Mouse (Mus musculus) cerebellum, adult 2 months (tissue): ENCODE data around the gene Crhr2. TPM values are rescaled to one million over a fixed set of nuclear protein-coding genes. Genes with fewer than 3 reads are reported as not detected.

Experiments used
- DNase-seq, 2 experiments: peaks; one replicate each; pipeline ENCODE4 v3.0.0; 2021
- H3K27ac ChIP-seq: fragments of 200-500 bp; 2 replicates; pipeline ENCODE4 v1.5.1; 2012; ENCODE audit warnings: low read length, control low read depth, inconsistent platforms; ENCODE audit not compliant: insufficient read depth
- H3K27me3 ChIP-seq: fragments of 200-500 bp; 2 replicates; pipeline ENCODE4 v1.6.1; 2012; ENCODE audit warnings: inconsistent platforms, mild to moderate bottlenecking, low read length, moderate library complexity; ENCODE audit not compliant: control insufficient read depth, insufficient read depth
- H3K4me1 ChIP-seq: fragments of 200-500 bp; 2 replicates; pipeline ENCODE4 v1.6.1; 2011; ENCODE audit warnings: low read length; ENCODE audit not compliant: control insufficient read depth, insufficient read depth
- H3K4me3 ChIP-seq: fragments of 200-500 bp; replicated peaks from 2 replicates; pipeline ENCODE3; 2011; ENCODE audit warnings: mild to moderate bottlenecking, low read depth, low read length, control low read depth; ENCODE audit not compliant: insufficient read depth
- CTCF ChIP-seq: fragments of 200-500 bp; IDR thresholded peaks from 2 replicates; pipeline ENCODE4 v1.5.1; 2011; ENCODE audit warnings: low read depth, mild to moderate bottlenecking, control low read depth, low read length, moderate library complexity, borderline replicate concordance; ENCODE audit not compliant: insufficient read depth
- POLR2A ChIP-seq: fragments of 200-500 bp; IDR thresholded peaks from 2 replicates; pipeline ENCODE4 v1.6.1; 2011; ENCODE audit warnings: low read length, control low read depth, borderline replicate concordance; ENCODE audit not compliant: insufficient read depth
- WGBS: fragments of 180-500 bp; shearing (Covaris S2); methylation state at CpG from one replicate; pipeline ENCODE4 v1.1.7; 2018; 5-methylcytosine and 5-hydroxymethylcytosine counted together
- polyA plus RNA-seq: library from polyadenylated mRNA; depleted of rRNA; stranded (reverse); fragments of >200 nt; gene quantifications from 2 replicates; pipeline ENCODE4 v1.2.3, GENCODE M21; 2012

The Crhr2 gene
- polyA plus RNA-seq, 1 experiment, result 1.8 TPM

DNA sequence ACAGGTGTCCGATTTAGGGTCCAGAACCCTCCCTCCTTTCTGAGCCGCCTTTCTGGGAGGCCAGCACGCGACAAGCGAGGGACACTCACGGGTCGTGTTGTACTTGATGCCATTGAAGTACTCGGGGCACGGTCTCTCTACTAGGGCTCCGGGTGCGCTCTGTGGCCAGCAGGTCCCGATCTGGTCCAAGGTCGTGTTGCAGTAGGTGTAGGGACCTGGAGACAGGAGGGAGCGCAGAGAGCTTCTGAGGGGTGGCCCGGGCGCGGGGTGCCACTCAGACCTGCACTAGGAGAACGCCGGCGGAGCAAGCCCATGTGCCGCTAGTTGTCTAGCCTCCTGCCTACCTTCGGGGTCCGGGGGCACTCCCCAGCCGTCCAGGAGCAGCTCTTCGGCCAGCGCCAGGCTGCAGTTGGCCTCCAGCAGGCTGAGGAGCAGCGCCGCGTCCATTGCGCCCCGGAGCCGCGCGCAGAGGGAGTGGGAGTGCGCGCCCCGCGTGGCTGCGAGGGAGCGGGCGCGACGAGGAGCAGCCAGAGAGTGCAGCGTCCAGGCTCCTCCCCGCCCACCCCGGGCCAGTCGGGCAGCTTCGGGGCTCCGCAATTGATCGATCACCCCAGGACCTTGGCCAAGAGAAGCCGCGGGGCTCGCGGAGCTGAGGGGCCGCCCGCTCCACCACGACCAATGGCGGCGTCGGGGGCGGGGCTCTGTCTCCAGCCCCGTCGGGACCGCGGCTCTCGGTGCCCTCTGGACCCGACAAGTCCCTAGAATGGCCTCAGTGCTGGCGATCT is 15.3 kb downstream of the Crhr2 start:
- DNase-seq, result no peak

DNA sequence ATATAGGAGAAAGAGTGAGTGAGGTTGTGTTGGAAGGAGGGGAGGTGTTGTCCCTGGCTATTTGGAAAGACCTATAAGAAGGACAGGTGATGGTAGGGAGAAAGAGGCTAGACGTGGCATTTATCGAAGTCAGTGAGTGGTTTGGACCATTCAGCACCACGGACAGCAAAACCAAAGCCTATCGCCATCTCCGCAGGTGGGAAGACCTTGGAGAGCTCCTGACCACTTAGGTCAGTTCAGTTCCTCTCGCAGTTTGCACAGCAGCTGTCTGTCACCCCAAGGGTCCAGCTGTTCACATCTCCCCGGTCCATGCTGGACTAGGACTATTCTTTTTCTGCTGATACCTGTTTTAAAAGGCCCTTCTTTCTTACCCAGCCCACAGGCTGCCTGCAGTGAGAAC is 24.5 kb downstream of the Crhr2 start:
- no peaks in the 10 kb centered on the region for H3K4me1 ChIP-seq
- no peaks in the 10 kb centered on the region for H3K27me3 ChIP-seq
- no peak for TF ChIP-seq POLR2A
- TF ChIP-seq CTCF, result no peak
- no peak for DNase-seq
- no peak overlapping the region for H3K4me3 ChIP-seq
- H3K27ac ChIP-seq, result no peak overlapping the region
- 30% methylated on average over 7 of the region's 7 CpGs for WGBS

More for the DNA sequence above, 15.3 kb downstream of the Crhr2 start:
- no peak overlapping the region for H3K4me3 ChIP-seq
- H3K27ac ChIP-seq, result no peak overlapping the region
- TF ChIP-seq CTCF (no peak), POLR2A (no peak)
- H3K4me1 ChIP-seq, result peaks cover 7% of the 10 kb centered on the region; the same call in 1 of the 2 replicates
- 1% methylated on average over 68 of the region's 68 CpGs for WGBS
- H3K27me3 ChIP-seq, result no peaks in the 10 kb centered on the region; the same call in 1 of the 2 replicates

DNA sequence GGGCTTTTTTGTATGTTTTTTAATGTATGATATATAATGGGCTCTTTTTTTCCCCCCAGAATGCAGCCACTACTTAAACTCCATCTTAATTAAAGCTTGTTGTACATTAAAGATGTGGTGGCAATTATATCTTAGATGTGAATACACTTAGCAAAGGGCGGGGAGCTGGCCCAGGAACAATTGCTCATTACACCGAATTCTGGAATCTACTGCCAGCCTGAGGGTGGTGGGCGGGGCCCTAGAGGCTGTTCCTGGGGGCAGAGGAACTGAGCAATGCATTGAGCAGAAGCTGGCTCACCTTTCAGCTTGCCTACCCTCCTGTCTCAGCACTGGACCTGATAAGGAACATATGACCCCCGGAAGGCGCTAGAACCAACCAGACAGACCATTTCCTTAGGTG is 34.2 kb downstream of the Crhr2 start:
- H3K4me3 ChIP-seq, result no peak overlapping the region
- H3K4me1 ChIP-seq, result no peaks in the 10 kb centered on the region
- WGBS, result 75% methylated on average over 5 of the region's 5 CpGs
- no peaks in the 10 kb centered on the region for H3K27me3 ChIP-seq
- DNase-seq, result no peak
- no peak overlapping the region for H3K27ac ChIP-seq
- TF ChIP-seq CTCF (no peak), POLR2A (no peak)

DNA sequence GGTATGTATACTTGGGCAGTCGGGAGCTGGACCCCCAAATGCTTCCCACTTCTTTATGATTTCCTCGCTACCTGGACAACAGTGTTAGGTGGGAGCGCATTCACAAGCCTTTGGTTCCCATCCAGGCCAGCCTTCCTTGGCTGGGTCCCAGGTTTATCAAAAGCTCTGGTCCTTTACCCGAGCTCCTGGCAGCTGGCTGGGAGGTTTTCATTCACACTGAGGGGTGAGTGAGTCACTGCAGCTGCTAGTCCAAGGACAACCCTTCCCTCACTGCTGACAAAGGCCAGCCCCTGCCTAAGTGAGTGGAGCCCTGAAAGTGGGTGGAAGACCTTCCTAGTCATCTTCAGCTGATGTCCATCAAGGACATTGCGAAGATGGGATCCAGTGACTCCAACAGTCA is 34.8 kb downstream of the Crhr2 start:
- TF ChIP-seq POLR2A (no peak), CTCF (no peak)
- no peak overlapping the region for H3K4me3 ChIP-seq
- no peak for DNase-seq
- 50% methylated on average over 5 of the region's 5 CpGs for WGBS
- H3K4me1 ChIP-seq, result no peaks in the 10 kb centered on the region
- H3K27me3 ChIP-seq, result no peaks in the 10 kb centered on the region
- H3K27ac ChIP-seq, result no peak overlapping the region

DNA sequence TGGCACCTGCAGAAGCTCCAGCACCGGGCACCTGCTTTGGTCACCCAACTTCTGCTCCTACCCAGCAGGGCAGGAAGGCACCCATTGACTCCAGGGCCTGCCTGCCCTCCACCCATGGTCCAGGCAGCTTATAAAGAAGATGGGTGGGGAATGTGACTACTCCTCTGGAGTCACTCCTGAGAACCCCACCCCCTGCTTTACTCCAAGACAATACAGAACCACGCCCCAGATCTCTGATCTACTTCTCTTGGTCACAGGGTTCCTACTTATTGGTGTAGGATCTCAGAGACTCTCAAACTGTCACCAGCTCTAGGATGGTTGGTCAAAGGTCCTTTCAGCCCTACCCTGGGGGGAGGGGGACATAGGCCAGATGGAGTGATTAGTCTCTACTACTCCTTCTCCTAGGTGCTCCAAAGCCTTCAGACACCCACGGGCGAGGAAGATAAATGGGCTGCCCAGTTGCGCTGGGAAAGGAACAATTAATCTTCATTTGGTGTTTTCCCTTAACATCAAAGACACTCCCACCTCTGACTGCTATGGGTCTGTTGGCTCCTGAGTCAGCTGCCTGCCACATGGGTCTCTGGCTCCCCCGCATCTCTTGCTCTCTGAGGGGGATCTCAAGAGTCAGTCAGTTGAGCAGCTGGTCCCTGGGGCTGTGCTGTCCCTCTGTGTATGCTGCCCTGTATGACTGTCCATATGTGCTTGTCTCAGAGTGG is 39.2 kb downstream of the Crhr2 start:
- no peaks in the 10 kb centered on the region for H3K4me1 ChIP-seq
- DNase-seq, result no peak
- H3K4me3 ChIP-seq, result no peak overlapping the region
- H3K27ac ChIP-seq, result no peak overlapping the region
- no peak for TF ChIP-seq CTCF
- no peak for TF ChIP-seq POLR2A
- H3K27me3 ChIP-seq, result no peaks in the 10 kb centered on the region
- 77% methylated on average over 6 of the region's 6 CpGs for whole genome bisulfite sequencing

DNA sequence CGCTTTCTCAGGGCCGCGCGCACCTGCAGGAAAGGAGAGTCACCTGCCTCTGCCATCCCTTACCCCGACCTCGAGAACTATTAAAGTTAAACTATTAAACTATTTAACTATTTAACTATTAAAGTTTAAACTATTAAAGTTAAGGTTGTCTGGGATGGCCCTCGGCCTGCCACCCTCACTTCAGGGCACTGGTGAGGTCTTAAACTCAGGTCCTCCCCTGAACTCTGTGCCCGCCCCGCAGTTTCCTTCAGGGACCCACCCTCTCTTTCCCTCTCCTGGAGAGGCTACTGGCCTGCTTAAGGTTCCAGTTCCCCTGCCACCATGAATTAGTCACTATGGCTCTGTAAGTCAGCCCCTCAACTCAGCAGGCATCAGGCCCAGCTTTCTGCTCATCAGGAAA is 41.4 kb downstream of the Crhr2 start:
- TF ChIP-seq POLR2A (no peak), CTCF (no peak)
- Histone ChIP-seq H3K4me3 (no peak overlapping the region), H3K4me1 (no peaks in the 10 kb centered on the region), H3K27ac (no peak overlapping the region), H3K27me3 (no peaks in the 10 kb centered on the region)
- DNase-seq, result no peak
- WGBS, result 95% methylated on average over 9 of the region's 9 CpGs

DNA sequence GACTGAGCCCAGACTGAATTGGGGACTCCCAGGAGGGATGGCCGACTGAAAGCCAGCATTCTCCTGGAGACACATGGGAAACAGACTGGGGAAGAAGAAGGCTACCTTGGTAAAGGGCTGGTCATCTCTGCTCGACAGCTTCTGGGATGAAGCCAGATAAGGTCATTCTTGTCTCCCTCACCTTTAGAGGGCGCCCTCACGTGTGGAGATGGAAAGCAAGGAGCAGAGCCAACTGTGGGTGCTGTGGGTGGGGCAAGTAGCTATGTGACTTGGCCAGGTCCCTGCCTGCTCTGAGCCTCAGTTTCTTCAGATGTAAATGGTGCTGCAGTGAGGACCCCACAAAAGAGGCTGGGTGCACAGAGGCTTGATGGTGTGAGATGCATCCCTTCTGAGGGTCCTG is 42.2 kb downstream of the Crhr2 start:
- DNase-seq, result no peak
- no peak overlapping the region for H3K27ac ChIP-seq
- WGBS, result 33% methylated on average over 4 of the region's 4 CpGs

DNA sequence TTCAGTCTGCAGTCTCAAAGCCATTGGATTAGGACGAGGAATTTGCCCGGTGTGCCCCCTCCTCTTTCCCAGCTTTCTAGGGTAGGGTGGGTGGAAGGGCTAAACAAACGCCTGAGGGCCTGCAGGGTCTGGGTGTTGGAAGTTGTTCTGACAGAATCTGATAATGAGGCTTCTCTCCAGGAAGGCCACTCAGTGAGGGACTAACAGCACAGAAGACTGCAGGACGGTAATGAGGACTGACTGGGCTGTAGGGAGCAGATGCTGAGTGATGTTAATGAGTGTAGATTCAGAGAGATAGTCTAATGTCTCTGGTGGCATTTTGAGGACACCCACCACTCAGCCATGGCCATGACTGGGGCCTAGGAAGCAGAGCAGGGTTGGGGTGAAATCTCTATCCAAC is 45.5 kb downstream of the Crhr2 start:
- Histone ChIP-seq H3K27me3 (no peaks in the 10 kb centered on the region), H3K27ac (no peak overlapping the region), H3K4me1 (no peaks in the 10 kb centered on the region), H3K4me3 (no peak overlapping the region)
- no peak for TF ChIP-seq CTCF
- no peak for TF ChIP-seq POLR2A
- WGBS, result 69% methylated on average over 4 of the region's 4 CpGs
- no peak for DNase-seq

More for the DNA sequence above, 42.2 kb downstream of the Crhr2 start:
- no peak for TF ChIP-seq POLR2A
- TF ChIP-seq CTCF, result no peak
- no peaks in the 10 kb centered on the region for H3K27me3 ChIP-seq
- no peaks in the 10 kb centered on the region for H3K4me1 ChIP-seq
- no peak overlapping the region for H3K4me3 ChIP-seq
